Mouse (Mus musculus) kidney, postnatal 4 days (tissue): ENCODE data around the gene Wfikkn1.

ENCODE experiments used
- DNase-seq, 2 experiments: peaks; one replicate each; pipeline ENCODE4 v3.0.0; 2021; ENCODE audit warnings: mixed read lengths in 2 of 2

Wfikkn1 gene

DNA sequence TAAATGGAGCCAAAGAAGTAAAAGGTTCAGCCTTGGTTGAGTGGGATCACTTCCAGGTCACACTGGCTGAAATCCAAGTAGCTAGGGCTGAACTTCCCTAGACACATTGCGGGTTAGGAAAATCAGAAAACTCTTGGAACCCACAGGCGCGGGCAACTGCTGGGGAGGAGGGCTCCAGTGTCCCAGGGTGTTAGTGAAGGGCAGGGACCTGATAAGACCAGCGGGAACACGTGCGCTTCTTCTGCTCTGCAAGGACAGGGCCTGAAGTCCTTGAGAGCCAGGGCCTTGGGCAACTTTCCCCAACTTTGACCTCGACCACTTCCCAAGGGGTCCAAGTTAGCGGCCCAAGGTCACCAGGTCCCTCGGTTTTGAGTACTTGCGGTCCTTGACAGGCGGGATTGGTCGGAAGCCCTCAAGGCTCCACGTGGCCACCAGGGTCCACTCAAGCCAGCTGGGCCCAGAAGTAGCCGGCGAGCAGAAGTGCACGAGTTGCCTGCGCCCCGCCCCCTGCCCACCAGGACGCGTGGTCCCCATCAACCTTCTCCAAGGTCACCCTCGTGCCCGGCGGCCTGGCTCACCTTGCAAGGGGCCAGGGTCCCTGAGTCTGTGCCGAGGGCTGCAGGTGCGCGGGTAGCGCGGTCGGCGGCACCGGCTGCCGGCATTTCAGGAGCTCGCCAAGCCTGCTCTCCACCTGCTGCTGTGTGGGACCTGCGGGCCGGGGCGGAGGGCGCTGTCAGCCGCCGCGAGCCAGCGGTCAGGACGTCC is 12.6 kb downstream of the Wfikkn1 start:
- peak; percentile 70 to 82 for DNase-seq

DNA sequence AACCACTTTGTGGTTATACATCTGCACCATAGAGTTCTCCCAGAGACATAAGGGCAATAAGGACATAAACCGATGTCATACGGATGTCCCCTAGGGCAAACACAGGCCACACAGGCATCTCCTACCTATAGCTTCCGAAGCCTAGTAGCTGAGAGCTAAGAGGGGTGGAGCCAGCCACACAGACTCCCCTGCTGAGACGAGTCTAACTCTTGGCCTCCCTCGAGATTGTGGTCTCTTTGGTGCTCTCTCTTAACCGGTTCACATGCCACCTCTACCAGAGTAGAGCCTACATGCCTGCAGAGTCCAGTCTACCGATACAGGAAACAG is 13.2 kb downstream of the Wfikkn1 start:
- DNase-seq = no peak

DNA sequence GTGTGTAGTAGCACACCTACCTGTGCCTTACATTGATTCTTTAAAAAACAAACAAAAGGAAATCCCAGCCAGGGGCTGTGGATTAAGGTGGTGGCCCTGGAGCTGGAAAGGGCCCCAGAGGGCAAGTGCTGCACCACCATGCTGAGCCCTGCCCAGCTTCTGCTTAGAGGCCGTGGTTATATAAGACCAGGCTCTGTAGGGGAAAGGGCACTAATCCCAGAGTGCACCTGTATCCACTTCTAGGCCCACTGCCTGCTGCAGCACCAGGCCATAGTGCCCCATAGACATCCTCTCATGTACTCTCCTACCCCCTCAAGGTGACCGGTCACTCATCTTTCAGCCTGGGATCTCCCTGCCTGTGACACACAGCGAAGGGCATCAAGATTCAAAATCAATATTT is 14.5 kb downstream of the Wfikkn1 start:
- no peak for DNase-seq

DNA sequence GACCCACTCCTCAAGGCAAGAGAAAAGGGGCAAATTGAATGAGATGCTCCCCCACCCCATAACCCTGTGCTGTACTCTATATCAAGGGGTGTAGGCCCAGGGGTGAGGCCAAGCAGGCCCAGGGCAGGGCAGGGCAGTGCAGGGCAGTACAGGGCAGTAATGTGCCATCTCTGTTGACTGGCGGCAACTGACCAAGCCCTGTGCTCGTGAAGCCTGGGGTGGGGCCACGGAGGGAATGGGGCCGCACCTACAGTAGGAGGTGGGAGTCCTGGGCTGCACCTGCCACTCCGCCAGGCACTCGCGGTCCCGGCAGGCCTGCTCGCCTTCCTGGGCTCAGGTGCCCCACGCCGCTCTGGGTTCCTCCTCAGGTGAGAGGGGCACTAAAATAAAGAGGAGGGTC is 15.4 kb downstream of the Wfikkn1 start:
- DNase-seq = no peak

DNA sequence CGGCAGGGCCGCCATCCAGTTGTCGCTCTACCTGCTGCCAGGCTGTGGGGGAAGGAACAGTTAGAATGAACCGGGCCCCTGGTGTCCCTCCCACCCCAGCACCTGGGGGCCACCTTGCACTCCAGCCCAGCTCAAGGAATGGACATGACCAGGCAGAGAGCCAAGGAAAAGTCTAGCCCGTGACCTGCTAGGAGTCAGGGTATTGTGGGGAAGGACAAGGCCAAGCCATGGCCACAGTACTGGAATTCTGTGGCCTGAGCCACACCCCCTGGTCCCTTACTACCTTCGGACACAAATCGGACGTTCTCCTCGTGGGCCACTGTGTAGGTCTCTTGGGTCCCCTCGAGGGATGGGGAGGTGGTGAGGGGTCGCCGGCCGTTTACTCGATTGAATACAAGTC is 16.3 kb downstream of the Wfikkn1 start:
- no peak for DNase-seq

DNA sequence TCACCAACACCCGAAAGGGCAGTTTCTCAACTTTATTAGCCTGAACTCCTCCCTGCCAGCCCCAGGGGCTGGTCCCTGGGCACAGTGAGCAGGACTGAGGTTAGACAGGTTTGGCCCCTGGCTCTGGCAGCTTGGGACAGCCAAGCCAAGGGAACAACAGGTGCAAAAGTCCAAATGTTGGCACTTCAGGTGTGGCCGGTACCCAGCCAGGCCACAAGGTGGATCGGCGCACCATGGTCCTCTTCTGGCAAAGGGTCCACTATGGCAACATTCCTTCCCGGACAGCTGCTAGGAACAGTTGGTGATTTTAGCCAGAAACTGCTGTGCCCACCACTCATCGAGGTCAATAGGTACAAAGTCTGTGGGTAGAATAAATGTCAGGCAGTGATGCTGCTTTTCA is 17.0 kb downstream of the Wfikkn1 start:
- DNase-seq = peak in 1 of 2 experiments; percentile 39

DNA sequence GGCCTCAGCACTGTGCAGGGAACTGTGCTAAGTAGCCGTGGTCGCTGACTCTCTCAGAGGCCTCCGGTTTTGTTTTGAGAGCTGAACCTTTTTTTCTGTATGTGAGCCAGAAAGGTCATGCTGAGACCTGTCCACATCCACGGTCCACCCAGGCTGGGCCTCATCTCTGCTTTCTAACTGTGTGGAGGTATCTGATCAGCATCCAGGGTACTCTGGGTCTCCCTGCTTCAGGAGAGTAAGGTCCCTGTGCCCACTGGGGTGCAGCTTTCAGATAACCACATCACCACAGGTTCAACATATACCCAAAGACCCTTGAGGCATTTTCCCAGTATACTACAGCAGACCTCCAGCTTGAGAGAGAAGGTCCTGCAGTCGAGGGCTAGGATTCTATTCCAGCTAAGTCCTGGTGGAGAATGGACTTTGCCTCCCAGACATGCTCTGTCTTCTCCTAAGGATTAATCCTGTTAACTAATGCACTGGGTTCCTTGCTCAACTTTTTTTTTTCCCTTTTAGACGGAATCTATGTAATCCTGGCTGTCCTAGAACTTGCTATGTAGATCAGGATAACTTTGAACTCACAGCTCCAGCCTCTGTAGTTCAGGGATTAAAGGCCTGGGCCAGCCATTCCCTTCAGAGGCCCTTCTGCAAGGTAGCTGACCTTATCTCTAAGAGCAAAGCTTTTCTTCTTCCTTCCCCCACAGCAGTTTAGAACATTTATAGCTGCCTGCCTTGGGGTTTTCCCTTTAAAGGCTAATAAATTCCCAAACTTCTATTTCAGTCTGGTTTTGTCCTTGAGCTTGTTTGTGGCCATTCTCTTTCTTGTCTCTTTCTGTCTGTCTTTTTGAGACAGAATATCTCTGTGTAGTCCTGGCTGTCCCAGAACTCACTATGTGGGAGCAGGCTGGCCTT is 18.7 kb downstream of the Wfikkn1 start:
- no peak for DNase-seq

DNA sequence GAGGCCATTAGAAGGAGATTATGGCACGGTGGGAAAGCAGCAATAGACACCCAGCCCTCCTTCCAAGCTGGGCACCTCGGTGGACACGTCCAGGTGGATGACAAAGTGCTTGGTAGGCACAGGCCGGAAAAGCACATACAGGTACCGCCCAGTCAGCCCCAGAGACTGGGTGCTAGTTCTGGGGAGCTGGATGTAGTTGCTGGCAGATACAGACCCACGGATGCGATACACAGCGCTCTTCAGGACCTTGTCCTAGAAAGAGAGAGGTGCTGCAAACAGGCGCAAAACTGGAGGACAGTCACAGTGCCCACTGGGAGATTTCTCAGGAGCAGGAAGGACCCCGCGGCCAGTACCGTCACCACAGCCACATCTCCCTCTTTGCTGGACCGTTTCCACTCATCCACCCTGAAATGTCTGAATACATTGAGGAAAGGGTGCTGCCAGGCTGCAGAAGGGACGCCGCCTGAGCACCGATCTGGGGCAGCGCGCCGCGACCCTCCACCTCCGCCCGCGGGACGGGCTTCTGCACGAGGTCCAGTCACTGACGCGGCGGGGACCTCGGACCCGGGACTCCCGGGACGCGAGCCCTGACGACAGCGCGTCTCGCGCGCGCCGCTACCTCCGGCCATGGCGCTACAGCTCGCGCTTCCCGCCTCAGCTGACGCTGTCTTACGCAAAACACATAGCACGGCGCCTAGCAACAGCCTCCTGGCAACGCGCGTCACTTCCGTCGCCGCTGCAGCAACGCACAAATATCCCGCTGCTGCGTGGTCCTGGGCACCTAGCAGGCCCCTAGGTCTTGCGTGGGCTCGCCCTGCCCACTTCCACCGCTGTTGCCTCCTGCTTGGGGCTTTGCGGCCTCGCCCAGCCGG is 19.6 kb downstream of the Wfikkn1 start, which contains the start of gene Wdr90:
Gene Wdr90, minus strand, starts transcription at position 670 of the 872 bp plus-strand sequence.
- DNase-seq = peak; percentile 93 to 95

DNA sequence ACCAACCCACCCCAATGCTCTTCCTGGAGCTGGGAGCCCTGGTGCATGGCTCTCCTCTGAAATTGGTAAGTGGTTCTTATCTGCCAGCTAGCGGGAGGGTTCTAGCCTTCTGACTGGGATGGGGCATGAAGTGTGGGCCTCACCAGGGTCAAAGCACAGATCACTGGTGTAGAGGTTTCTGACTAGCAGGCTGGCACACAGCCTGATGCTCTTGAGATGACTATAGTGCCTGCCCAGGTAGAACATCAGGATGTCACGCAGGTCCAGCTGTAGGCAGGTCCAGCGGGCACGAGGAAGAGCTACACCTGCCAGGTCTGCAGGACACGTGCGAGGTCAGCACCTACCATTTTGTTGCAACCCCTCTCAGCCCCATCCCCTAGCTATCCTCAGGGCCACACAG is 20.4 kb downstream of the Wfikkn1 start:
- DNase-seq = no peak

DNA sequence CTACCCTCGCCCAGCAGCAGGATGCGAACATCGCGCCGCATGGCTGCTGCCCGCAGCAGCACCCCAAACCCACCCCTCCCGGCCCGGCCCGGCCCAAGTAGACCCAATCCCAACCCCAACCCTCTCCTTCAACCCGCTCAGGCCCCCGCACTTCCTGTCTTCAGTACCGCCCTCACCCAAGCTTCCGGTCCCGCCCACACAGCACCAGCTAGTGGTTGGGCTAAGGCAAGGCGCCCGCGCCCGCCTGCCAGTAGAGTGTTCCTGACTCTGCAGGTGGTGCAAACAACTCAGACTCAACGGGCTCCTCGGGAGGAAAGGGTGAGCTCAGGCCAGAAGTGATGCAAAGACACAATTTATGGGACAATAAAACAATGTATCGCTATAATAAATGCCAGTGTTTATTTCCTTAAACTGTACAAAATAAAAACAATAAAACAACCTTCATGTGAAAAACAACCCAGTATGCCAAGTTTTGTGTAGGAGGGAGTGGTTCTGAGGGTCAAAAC is 36.2 kb downstream of the Wfikkn1 start, which contains the start of gene Rhot2:
Gene Rhot2, minus strand, starts transcription at position 456 of the 506 bp plus-strand sequence.
- peak; percentile 96 to 97 for DNase-seq

DNA sequence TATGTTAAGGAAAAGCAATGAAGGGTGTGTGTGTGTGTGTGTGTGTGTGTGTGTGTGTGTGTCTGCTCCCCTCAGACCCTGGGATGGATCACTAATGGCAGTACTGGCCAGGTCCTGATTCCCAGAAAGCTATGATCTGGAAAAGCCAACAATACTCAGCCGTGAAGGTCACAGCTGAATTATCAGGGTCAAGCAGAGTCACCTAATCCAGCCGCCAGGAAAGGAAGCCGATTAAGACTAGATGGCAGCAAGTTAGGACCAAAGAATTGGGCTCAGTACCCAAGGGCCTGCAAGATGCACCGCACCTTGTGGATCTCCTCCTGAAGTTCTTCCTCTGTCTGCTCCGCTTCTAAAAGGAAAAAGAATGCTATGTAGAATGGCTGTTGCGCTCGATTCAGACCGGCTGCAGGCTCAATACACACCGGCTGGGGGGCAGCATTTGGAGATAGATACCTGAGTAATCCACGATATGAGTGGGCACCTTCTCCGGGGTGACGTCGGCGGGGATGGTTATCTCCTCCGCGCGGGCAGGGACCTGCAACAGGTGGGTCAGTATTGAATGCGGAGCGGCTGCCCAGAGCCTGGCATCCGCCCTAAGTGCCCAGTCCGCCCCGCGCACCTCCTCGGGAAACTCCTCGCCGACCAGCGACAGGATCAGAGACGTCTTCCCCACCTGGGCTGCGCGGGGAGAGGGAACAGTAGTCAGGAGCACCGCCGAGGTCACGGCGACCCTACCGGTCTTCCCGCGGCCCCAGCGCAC is 36.8 kb downstream of the Wfikkn1 start:
- peak in 1 of 2 experiments; percentile 20 for DNase-seq

DNA sequence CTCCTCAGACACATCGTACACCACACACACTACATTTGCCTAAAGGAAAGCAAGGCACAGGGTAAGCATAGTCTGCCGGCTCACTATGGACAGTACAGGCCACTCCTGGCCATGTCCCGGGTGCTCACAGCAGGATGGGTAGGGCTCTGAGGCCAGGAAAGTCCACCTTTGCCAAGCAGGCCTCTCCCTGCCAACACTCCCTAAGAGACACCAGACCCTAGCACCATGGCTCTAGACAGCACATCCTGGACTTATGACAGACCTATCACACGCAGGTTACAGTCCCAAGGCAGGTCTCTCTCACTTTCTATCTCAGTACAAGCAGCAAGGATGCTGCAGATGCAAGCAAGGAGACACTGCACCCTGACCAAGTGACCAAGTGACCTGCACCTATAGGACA is 37.5 kb downstream of the Wfikkn1 start:
- DNase-seq = no peak

DNA sequence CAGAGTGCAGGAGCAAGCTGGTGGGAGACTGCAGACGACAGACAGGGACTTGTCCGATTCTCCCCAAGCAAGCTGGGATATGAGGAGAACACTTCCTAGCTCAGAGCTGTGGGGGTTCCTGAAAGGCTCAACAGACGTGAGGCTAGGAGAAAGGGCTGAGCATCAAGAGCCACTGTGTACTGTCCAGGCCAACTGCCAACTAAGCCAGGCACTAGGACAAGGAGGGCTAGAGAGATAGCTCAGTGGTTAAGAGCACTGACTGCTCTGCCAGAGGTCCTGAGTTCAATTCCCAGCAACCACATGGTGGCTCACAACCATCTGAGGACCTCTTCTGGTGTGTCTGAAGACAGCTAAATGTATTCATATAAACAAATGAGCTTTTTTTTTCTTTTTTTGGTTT is 38.1 kb downstream of the Wfikkn1 start:
- no peak for DNase-seq

DNA sequence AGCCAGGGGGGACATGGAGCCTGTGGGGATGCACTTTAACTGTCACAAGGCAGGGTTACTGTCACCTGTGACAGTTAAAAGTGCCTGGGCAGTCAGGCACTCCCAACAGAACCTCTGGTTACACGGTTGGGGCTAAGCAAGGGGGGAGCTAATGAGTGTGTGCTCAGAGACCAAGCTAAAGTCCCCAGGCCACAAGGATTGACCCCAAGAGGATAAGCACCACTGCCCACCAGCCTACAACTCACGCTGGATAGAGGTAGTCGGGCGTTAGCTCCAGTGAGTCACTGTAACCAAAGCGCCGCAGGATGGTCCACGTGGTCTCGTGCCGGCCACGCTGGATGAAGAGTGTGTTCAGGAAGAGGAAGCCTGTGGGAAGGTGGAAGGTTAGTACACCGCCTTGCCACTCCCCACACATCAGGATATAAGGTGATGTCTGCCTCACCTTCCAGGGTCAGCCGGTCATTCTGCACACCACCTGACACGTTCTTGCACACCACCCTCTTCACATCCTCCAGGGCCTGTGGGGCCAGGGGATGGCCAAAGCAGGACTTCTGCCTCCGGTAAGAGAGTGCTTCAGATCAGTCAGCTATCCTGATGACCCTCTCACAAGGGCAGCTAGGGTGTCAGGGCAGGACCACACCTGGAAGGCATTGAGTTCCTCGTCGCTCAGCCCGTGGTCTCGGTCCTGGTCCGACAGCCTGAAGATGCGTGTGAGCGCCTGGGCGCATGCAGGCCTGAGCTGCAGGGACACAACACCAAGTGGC is 39.4 kb downstream of the Wfikkn1 start, which contains the start of gene Gm20683:
Gene Gm20683, minus strand, starts transcription at position 647 of the 764 bp plus-strand sequence.
- no peak for DNase-seq

DNA sequence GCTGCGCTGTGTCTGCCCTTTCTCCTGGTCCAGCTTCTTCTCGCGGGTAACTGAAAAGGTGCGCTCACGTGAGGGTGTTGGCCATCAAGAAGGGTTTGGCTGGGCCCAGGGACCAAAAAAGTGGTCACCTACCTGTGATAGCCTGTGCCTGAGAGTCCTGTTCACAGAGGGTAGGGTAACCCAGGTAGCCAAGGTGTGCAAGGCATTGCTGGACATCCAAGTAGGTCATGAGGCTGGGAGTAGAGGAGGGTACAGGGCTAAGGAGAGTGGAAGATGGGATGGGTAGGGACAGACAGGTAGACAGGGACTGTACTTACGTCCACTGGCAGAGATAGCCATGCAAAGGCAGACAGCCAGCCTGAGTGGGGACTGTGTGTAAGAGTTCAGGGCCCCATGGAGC is 40.1 kb downstream of the Wfikkn1 start:
- no peak for DNase-seq

DNA sequence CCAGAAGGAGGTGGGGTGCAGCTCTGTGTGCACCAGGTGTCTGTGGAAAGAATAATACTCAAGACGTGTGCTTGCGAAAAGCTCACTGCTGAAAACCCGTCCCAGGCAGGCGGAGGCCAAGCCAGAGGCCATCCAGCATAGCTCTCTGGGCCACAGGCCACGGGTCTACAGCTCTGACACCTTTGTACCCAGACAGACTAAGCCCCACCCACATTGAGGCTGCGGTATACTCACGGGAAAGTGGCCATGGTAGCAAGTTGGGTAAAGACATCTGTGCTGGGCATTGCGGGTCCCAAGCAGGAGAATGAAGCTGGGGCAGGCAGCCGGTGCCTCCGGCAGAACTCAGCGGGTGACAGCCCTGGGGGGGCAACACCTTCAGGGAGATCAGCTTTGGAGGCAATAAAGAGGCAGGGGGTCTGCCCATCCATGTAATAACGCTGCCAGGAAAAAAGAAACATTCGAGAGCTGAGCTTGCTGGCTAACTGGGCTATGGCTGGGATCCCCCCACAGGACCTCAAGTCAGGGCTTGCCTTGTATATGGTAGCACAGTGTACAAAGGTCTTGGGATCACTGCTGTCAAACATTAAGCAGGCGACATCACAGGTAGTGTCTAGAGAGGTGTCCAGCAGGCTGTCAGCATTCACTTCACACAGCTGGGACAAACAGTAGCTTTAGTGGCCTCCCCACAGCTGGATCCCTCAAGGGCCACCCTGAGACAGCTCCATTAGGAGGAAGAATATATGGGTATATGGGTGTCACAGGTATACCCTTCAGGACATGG is 41.0 kb downstream of the Wfikkn1 start:
- DNase-seq = peak in 1 of 2 experiments; percentile 47

DNA sequence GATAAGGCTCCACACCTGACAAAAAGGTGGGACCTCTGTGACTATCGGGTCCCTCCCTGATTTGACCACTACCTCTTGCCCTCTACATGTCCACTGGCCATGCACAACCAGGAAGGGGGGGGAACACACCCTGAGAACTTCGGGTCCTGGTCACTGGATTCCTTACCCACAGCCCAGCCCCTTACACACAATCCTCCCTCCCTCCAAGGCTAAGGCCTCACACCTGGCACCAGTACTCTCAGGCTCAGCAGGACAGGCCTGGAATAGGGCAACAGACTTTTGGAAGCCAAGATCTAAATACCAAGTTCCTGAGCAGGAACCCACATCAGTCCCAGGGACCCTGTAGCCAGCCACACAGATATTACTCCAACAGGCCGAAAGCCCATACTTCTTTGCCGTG is 41.8 kb downstream of the Wfikkn1 start:
- DNase-seq = no peak

DNA sequence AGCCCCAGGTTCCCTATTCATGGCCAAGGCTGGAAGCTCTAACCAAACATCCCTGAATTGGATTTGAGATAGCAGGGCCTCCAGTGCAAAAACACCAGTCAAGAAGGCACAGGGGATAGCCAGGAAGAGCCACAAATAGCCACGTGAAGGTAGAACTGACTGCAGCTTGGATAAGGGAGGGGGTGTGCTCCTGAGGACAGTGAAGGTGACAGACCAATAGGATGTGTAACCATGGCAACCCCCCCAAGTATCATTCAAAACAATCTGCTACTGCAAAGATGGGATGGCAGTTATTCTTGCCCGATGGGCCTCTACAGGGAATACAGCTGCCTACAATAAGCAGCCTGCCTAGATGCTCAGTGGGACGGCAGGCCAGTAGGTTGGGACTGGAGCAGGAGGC is 43.1 kb downstream of the Wfikkn1 start:
- DNase-seq = no peak

DNA sequence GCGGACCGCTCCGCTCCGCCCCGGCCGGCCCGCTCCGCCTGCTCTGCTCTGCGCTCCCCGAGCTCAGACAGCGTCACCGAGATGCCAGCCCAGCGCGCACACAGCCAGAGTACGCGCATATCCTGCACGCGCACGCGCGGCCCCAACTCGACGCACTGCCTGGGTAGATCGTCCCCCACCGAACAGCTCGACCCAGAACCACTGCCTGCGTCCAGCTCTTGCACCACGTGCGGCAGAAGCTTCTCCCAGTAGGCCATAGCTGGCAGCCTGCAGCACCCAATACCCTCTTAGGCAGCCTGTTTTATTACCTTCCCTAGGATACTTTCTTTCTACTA is 43.6 kb downstream of the Wfikkn1 start, which contains the start of gene Rhbdl1:
Gene Rhbdl1, minus strand, starts transcription at position 220 of the 335 bp plus-strand sequence.
- DNase-seq = peak; percentile 76 to 86

DNA sequence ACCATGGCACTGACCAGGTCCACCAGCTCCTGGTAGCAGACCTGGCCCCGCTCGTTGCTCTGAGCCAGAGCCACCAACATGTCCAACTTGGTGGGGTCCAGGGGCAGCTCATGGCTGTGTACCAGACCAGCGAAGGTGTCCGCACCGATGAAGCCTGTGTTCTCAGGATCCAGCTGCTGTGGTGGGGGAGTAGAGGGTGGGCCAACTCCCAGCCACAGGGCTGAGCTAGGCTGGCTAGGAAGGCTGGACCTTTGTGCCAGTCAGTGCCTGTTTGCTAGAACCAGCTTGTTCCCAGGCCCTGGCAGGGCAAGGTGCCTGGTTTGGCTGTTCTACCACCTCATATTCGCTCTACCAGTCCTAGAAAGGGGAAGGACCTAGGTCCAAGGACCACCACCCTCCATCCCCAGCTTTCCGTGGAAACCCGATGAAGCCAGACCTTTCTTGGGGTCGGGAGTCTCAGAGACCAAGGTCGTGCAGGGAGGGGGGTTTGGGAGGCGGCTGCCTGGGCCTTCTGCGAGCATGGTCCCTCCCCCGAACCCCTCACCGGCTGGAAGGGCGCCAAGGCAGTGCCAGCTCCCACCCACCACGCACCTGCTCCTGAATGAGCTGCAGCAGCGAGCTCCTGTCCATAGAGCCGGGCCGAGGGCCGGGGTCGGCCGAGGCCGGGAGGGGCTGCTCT is 44.1 kb downstream of the Wfikkn1 start:
- peak; percentile 45 to 68 for DNase-seq
